Mouse (Mus musculus): ENCODE measurements around the gene Apoa4.

GRCm38 (mm10) chr9:46235596-46235648, 5.1 kb upstream of the Apoa4 start, which contains the start of gene Apoc3:
- TF ChIP-seq CTCF (IDR thresholded peaks at IDR 0.05; ENCODE audit: extremely low read depth, insufficient read length, insufficient replicate concordance, low read depth, low read length) = no peak
- no peak for TF ChIP-seq POLR2A (IDR thresholded peaks at IDR 0.05; ENCODE audit: low read depth, low read length)
